Mouse (Mus musculus) CH12.LX (cell line): ENCODE data around the gene Itsn1. TPM values are rescaled to one million over a fixed set of nuclear protein-coding genes. Genes with fewer than 3 reads are reported as not detected.

ENCODE experiments used
- DNase-seq: peaks from one replicate; pipeline ENCODE4 v3.0.0-alpha.2; 2013; ENCODE audit errors: extremely low read depth
- H3K27ac ChIP-seq: 2 replicates; pipeline ENCODE4 v1.5.1; 2012; ENCODE audit warnings: low read depth, mild to moderate bottlenecking, control low read depth, moderate library complexity; ENCODE audit not compliant: insufficient read depth
- H3K27me3 ChIP-seq: replicated peaks from 2 replicates; pipeline ENCODE3; 2012; ENCODE audit warnings: inconsistent platforms
- H3K36me3 ChIP-seq, 2 experiments: replicated peaks in 1 of 2; 2 replicates each; pipeline versions ENCODE3 to v1.6.1; 2012; ENCODE audit warnings: inconsistent platforms in 1 of 2, low read length in 1 of 2, mild to moderate bottlenecking in 1 of 2, mixed read lengths in 1 of 2, moderate library complexity in 1 of 2; ENCODE audit not compliant: control insufficient read depth in 1 of 2, insufficient read depth in 1 of 2
- H3K4me1 ChIP-seq, 2 experiments: 2 replicates each; pipeline ENCODE4 v1.6.1; 2012; ENCODE audit warnings: inconsistent platforms in 1 of 2, moderate library complexity in 1 of 2; ENCODE audit not compliant: insufficient read depth in 2 of 2, control insufficient read depth in 1 of 2
- H3K4me2 ChIP-seq: 2 replicates; pipeline ENCODE4 v1.6.1; 2012; ENCODE audit warnings: low read depth, mild to moderate bottlenecking, control low read depth; ENCODE audit not compliant: poor library complexity, insufficient read depth, severe bottlenecking
- H3K4me3 ChIP-seq, 3 experiments: fragments of 150-350 bp in 1 of 3; sonication (generic) in 1 of 3; replicated peaks in 1 of 3; 2 replicates each; pipeline versions ENCODE3 to v1.5.1; 2011 to 2012; ENCODE audit warnings: low read depth in 2 of 3, low read length in 2 of 3, mild to moderate bottlenecking in 2 of 3, moderate library complexity in 2 of 3, control low read depth in 1 of 3, improper control_type of control experiment in 1 of 3, inconsistent platforms in 1 of 3, mixed read lengths in 1 of 3; ENCODE audit not compliant: poor library complexity in 1 of 3
- H3K79me2 ChIP-seq: replicated peaks from 2 replicates; pipeline ENCODE4 v1.6.1; 2012; ENCODE audit warnings: mild to moderate bottlenecking, moderate library complexity; ENCODE audit not compliant: control insufficient read depth, poor library complexity, insufficient read depth, severe bottlenecking; ENCODE audit errors: extremely low read depth
- H3K9ac ChIP-seq: 2 replicates; pipeline ENCODE4 v1.6.1; 2012; ENCODE audit warnings: low read depth, mild to moderate bottlenecking, control low read depth, moderate library complexity; ENCODE audit not compliant: insufficient read depth
- H3K9me3 ChIP-seq: replicated peaks from 2 replicates; pipeline ENCODE3; 2012; ENCODE audit warnings: low read length, inconsistent platforms, mixed read lengths
- CHD1 ChIP-seq: IDR thresholded peaks from 2 replicates; pipeline ENCODE4 v1.6.1; 2012; ENCODE audit warnings: low read depth, low read length, improper control_type of control experiment, inconsistent platforms
- EP300 ChIP-seq: IDR thresholded peaks from 2 replicates; pipeline ENCODE4 v1.6.1; 2011; ENCODE audit warnings: low read length, improper control_type of control experiment
- GABPA ChIP-seq: IDR thresholded peaks from 2 replicates; pipeline ENCODE4 v1.6.1; 2012; ENCODE audit warnings: low read depth, low read length, improper control_type of control experiment, inconsistent platforms; ENCODE audit not compliant: insufficient replicate concordance
- IRF4 ChIP-seq: IDR thresholded peaks from 2 replicates; pipeline ENCODE4 v1.6.1; 2014; ENCODE audit warnings: low read depth, mild to moderate bottlenecking, inconsistent platforms, low read length, improper control_type of control experiment
- JUND ChIP-seq: conservative IDR thresholded peaks from 2 replicates; pipeline ENCODE4 v1.6.1; 2011; ENCODE audit warnings: low read depth, low read length, improper control_type of control experiment
- MAZ ChIP-seq: IDR thresholded peaks from 2 replicates; pipeline ENCODE4 v1.6.1; 2012; ENCODE audit warnings: low read depth, mild to moderate bottlenecking, inconsistent platforms, low read length, improper control_type of control experiment, moderate library complexity
- MEF2A ChIP-seq: IDR thresholded peaks from 2 replicates; pipeline ENCODE4 v1.6.1; 2014; ENCODE audit warnings: low read depth, mild to moderate bottlenecking, inconsistent platforms, low read length, improper control_type of control experiment, borderline replicate concordance
- MYC ChIP-seq: IDR thresholded peaks from 2 replicates; pipeline ENCODE4 v1.6.1; 2011; ENCODE audit warnings: low read depth, mild to moderate bottlenecking, improper control_type of control experiment, low read length
- NRF1 ChIP-seq: IDR thresholded peaks from 2 replicates; pipeline ENCODE4 v1.6.1; 2014; ENCODE audit warnings: low read depth, mild to moderate bottlenecking, inconsistent platforms, low read length, improper control_type of control experiment, moderate library complexity
- PAX5 ChIP-seq: IDR thresholded peaks from 2 replicates; pipeline ENCODE4 v1.6.1; 2012; ENCODE audit warnings: low read length, inconsistent platforms, mixed read lengths
- RAD21 ChIP-seq: IDR thresholded peaks from 2 replicates; pipeline ENCODE4 v1.6.1; 2011; ENCODE audit warnings: low read depth, mild to moderate bottlenecking, low read length, improper control_type of control experiment, moderate library complexity
- RCOR1 ChIP-seq: conservative IDR thresholded peaks from 2 replicates; pipeline ENCODE4 v1.6.1; 2012; ENCODE audit warnings: low read depth, mild to moderate bottlenecking, inconsistent platforms, low read length, improper control_type of control experiment
- SMC3 ChIP-seq: IDR thresholded peaks from 2 replicates; pipeline ENCODE4 v1.6.1; 2011; ENCODE audit warnings: low read depth, low read length, improper control_type of control experiment
- TBP ChIP-seq: conservative IDR thresholded peaks from 2 replicates; pipeline ENCODE4 v1.6.1; 2011; ENCODE audit warnings: low read depth, low read length, improper control_type of control experiment
- UBTF ChIP-seq: IDR thresholded peaks from 2 replicates; pipeline ENCODE4 v1.6.1; 2012; ENCODE audit warnings: low read depth, mild to moderate bottlenecking, inconsistent platforms, low read length, improper control_type of control experiment, moderate library complexity
- USF1 ChIP-seq: IDR thresholded peaks from 2 replicates; pipeline ENCODE4 v1.6.1; 2014; ENCODE audit warnings: low read depth, mild to moderate bottlenecking, inconsistent platforms, low read length, improper control_type of control experiment
- ZKSCAN1 ChIP-seq: IDR thresholded peaks from 2 replicates; pipeline ENCODE4 v1.6.1; 2012; ENCODE audit warnings: low read depth, inconsistent platforms, low read length, improper control_type of control experiment, borderline replicate concordance
- ZMIZ1 ChIP-seq: IDR thresholded peaks from 2 replicates; pipeline ENCODE4 v1.6.1; 2012; ENCODE audit warnings: low read depth, mild to moderate bottlenecking, inconsistent platforms, low read length, improper control_type of control experiment
- dilution Hi-C: fragments of 300-500 bp; cut with MboI; formaldehyde crosslinking; loops from 2 replicates; pipeline ENCODE4 v1.14.3; 2020; ENCODE audit warnings: low sequenced_read_pairs; ENCODE audit not compliant: extremely low pct_unique_long_range_greater_than_20kb, extremely low pct_ligation_motif_present
- in situ Hi-C: fragments of 300-500 bp; cut with MboI; formaldehyde crosslinking; loops from 3 replicates; pipeline ENCODE4 v1.14.3; 2019; ENCODE audit warnings: low sequenced_read_pairs, low pct_ligation_motif_present, low pct_unique_long_range_greater_than_20kb, mixed read lengths
- polyA plus RNA-seq: library from polyadenylated mRNA; unstranded; fragments of >175 nt; gene quantifications from 2 replicates; pipeline ENCODE4 v1.2.1, GENCODE M21; 2012; ENCODE audit warnings: low read depth; ENCODE audit not compliant: insufficient read length
- total RNA-seq, 2 experiments: library from RNA; depleted of rRNA; stranded (reverse); fragments of 300-350 nt in 1 of 2; fragments of >200 nt in 1 of 2; gene quantifications; 2 replicates each; pipeline ENCODE4 v1.2.3; 2012 to 2014

Gene Itsn1
- total and polyA plus RNA-seq, 3 experiments = 32.5 to 54.5 (median 46.3) TPM

DNA sequence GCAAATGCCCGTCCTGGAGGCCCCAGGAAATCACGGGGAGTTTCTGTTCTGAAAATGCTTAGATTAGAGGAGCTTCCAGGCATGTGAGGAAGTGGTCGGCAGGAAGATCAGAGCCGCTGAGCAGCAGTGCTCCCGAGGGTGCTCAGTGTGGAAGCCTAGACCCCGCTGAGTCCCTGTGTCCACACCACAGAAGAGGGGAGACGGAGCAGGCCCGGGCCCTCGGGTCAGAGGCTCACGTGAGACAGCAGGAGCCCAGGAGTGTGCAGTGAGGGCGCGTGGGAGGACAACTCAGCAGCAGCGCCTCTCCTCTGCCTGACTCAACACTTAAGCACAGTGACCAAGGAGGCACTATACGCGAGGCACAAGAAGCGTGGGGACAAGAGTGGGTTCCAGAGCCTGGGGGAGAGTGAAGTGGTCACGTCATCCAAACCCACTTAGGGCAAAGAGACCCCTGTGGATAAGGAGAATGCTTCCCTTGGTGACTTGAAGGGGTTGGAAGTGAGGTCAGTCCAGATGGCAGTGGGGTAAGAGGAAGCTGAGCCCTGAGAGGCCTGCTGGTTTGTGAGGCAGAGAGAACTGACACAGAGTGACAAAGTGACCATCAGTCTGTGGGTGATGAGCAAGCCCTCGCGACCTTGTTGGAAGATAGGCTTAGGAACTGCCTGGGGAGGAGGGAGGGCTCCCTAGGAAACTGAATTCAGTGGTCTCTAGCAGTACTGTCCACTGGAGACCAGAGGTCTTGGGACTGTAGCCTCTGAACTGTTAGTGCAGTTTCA lies 122.6 kb downstream of the Itsn1 start:
- H3K4me2 ChIP-seq = no peak overlapping the region
- no peaks in the 10 kb centered on the region for H3K79me2 ChIP-seq
- no peak for TF ChIP-seq GABPA
- no peak for TF ChIP-seq IRF4
- TF ChIP-seq USF1 = no peak
- no peak for TF ChIP-seq TBP
- no peak for TF ChIP-seq ZMIZ1
- no peak for TF ChIP-seq NRF1
- TF ChIP-seq ZKSCAN1 = no peak
- TF ChIP-seq RAD21 = no peak
- TF ChIP-seq PAX5 = no peak
- no peak for TF ChIP-seq RCOR1
- TF ChIP-seq, all 38 proteins: peak for 0
- no peak overlapping the region for H3K9ac ChIP-seq
- no peak overlapping the region for H3K27ac ChIP-seq
- DNase-seq = no peak
- dilution Hi-C loops = no loop called here
- H3K9me3 ChIP-seq = no peaks in the 10 kb centered on the region
- peaks cover 0 to 71% of the 10 kb centered on the region in 2 experiments; a peak in 2 of 4 replicates for H3K4me1 ChIP-seq
- in situ Hi-C loops = no loop called here
- H3K4me3 ChIP-seq = no peak overlapping the region
- H3K36me3 ChIP-seq = peaks cover 48 to 68% of the 10 kb centered on the region in 2 experiments
- H3K27me3 ChIP-seq = no peaks in the 10 kb centered on the region

DNA sequence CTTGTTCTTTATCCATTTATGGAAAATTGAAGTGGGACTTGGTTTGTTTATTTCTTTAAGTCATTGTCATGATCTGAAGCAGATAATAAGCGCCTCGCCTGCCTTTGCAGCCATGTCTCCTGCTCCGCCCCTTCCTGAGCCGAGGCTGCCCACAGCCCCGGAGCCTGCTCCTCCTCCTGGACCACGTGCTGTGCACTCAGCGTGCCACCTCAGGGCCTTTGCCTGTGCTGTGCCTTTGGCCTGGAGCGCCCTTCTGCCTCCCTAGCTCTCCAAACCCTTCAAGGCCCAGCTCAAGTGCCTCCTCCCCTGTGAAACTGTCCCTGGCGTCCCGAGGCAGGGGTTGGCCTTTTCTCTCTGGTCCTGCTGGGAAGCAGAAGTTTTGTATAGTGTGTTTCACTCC lies 123.7 kb downstream of the Itsn1 start:
- Histone ChIP-seq H3K4me1 (peaks cover 0 to 66% of the 10 kb centered on the region in 2 experiments; a peak in 2 of 4 replicates), H3K79me2 (no peaks in the 10 kb centered on the region), H3K9me3 (no peaks in the 10 kb centered on the region), H3K4me3 (no peak overlapping the region), H3K27ac (no peak overlapping the region), H3K27me3 (no peaks in the 10 kb centered on the region), H3K4me2 (no peak overlapping the region), H3K9ac (no peak overlapping the region), H3K36me3 (peaks cover 48 to 67% of the 10 kb centered on the region in 2 experiments)
- no peak for DNase-seq
- TF ChIP-seq MAZ (no peak), MEF2A (no peak), CHD1 (no peak), UBTF (no peak), ZKSCAN1 (no peak), EP300 (no peak), NRF1 (no peak), MYC (no peak), IRF4 (no peak), RCOR1 (no peak), SMC3 (no peak), JUND (no peak)
- dilution Hi-C loops = no loop called here
- in situ Hi-C loops = no loop called here
